Mouse (Mus musculus): ENCODE data around the gene Lair1. TPM values are rescaled to one million over a fixed set of nuclear protein-coding genes. Genes with fewer than 3 reads are reported as not detected.

Gene Lair1
- polyA plus RNA-seq, 1 experiment from 2014 or later = 0.51 TPM

- ATAC-seq (ENCODE audit: insufficient number of reproducible peaks, insufficient read depth, low FRiP score, low TSS enrichment, low read depth) = no peak
- H3K9ac ChIP-seq (replicated peaks) = no peak overlapping the region
- H3K36me3 ChIP-seq = no peaks in the 10 kb centered on the region
- H3K9me3 ChIP-seq = 0 out of 2 replicates have a peak, but pooled peaks cover 4% of the 10 kb centered on the region
- no peak overlapping the region for H3K4me3 ChIP-seq (replicated peaks)
- no peak overlapping the region for H3K4me2 ChIP-seq
- no peak overlapping the region for H3K27ac ChIP-seq
- no peaks in the 10 kb centered on the region for H3K4me1 ChIP-seq (replicated peaks)
- 92% methylated on average over 3 of the region's 3 CpGs for WGBS
- no peaks in the 10 kb centered on the region for H3K27me3 ChIP-seq
Observed at GRCm38 (mm10) chr7:3957387-3957786, 105.6 kb downstream of the Lair1 start.

Other genes starting within 250 kb of the Lair1 start
- gene Gm15448, start 237.5 kb downstream of the Lair1 start, polyA plus RNA-seq (2016; fragmentation: Nextera tagmentation; extraction: Ambion mirVana) = not detected in 2 replicates
- not detected in 2 replicates for gene Pira2, start 218.2 kb downstream of the Lair1 start, polyA plus RNA-seq (2016; fragmentation: Nextera tagmentation; extraction: Ambion mirVana)
- gene Gm14548, start 165.1 kb downstream of the Lair1 start, polyA plus RNA-seq (2016; fragmentation: Nextera tagmentation; extraction: Ambion mirVana) = not detected in 2 replicates
- gene Lilra6, start 147.7 kb downstream of the Lair1 start, polyA plus RNA-seq (2016; fragmentation: Nextera tagmentation; extraction: Ambion mirVana) = 0.12 TPM in 1 of 2 replicates, not detected in the other
- gene Ttyh1, start 56.2 kb upstream of the Lair1 start, polyA plus RNA-seq (2016; fragmentation: Nextera tagmentation; extraction: Ambion mirVana) = 1.6 and 1.9 TPM in 2 replicates
- gene Leng8, start 73.8 kb upstream of the Lair1 start, polyA plus RNA-seq (2016; fragmentation: Nextera tagmentation; extraction: Ambion mirVana) = 62.2 and 80.5 TPM in 2 replicates
- 2.3 and 3.2 TPM in 2 replicates for gene Leng9, start 87.2 kb upstream of the Lair1 start, polyA plus RNA-seq (2016; fragmentation: Nextera tagmentation; extraction: Ambion mirVana)
- gene Cdc42ep5, start 101.7 kb upstream of the Lair1 start, polyA plus RNA-seq (2016; fragmentation: Nextera tagmentation; extraction: Ambion mirVana) = 40.3 and 47.9 TPM in 2 replicates
- gene Lilra5, start 174.6 kb upstream of the Lair1 start, polyA plus RNA-seq (2016; fragmentation: Nextera tagmentation; extraction: Ambion mirVana) = not detected in 2 replicates